Mouse (Mus musculus): Measurements from ENCODE around the gene Tspyl3. TPM values are rescaled to one million over a fixed set of nuclear protein-coding genes. Genes with fewer than 3 reads are reported as not detected.

The Tspyl3 gene
- polyA plus RNA-seq, 1 experiment from 2014 or later = 14.0 TPM

DNA sequence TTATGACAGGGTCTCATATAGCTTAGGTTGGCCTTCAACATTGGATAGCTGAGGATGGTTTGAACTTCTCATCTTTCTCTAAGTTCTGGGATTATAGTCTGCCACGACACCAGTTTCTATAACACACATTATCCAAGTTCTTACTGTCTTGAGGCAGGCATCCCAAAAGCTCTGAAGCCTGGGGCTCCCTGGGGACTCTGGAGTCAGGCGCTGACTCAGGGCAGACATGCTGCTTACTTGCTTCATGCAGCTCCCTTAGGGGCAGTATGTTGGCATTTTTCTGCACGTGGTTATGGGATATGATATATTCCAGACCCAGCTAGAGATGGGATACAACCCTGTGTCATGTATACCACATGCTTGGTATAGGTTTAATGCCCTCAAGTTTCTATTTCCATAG is 45.3 kb downstream of the Tspyl3 start:
- WGBS = 87% methylated on average over 3 of the region's 3 CpGs
- peaks cover 26% of the 10 kb centered on the region for H3K36me3 ChIP-seq (ENCODE audit: insufficient read depth, low read length)
- no peak overlapping the region for H3K27ac ChIP-seq (ENCODE audit: low read length)

GRCm38 (mm10) chr2:153179126-153179860 is 45.9 kb downstream of the Tspyl3 start:
- H3K9me3 ChIP-seq (ENCODE audit: low read length) = no peaks in the 10 kb centered on the region
- peaks cover 19% of the 10 kb centered on the region for H3K36me3 ChIP-seq (ENCODE audit: insufficient read depth, low read length)
- ATAC-seq (ENCODE audit: low FRiP score, low TSS enrichment) = no peak
- H3K9ac ChIP-seq (replicated peaks; ENCODE audit: low read length) = no peak overlapping the region
- no peak overlapping the region for H3K4me3 ChIP-seq (ENCODE audit: low read length)
- H3K4me2 ChIP-seq (replicated peaks; ENCODE audit: low read depth, low read length) = no peak overlapping the region
- H3K27me3 ChIP-seq (ENCODE audit: insufficient read depth, low read length) = no peaks in the 10 kb centered on the region
- no peak overlapping the region for H3K27ac ChIP-seq (ENCODE audit: low read length)
- WGBS = 73% methylated on average over 10 of the region's 10 CpGs
- peaks cover 10% of the 10 kb centered on the region for H3K4me1 ChIP-seq (ENCODE audit: insufficient read depth, low read length)

More for the DNA sequence above, 45.3 kb downstream of the Tspyl3 start:
- Histone ChIP-seq H3K27me3 (ENCODE audit: insufficient read depth, low read length) (no peaks in the 10 kb centered on the region), H3K4me1 (ENCODE audit: insufficient read depth, low read length) (peaks cover 10% of the 10 kb centered on the region), H3K4me2 (replicated peaks; ENCODE audit: low read depth, low read length) (no peak overlapping the region), H3K9ac (replicated peaks; ENCODE audit: low read length) (no peak overlapping the region), H3K4me3 (ENCODE audit: low read length) (no peak overlapping the region), H3K9me3 (ENCODE audit: low read length) (no peaks in the 10 kb centered on the region)
- no peak for ATAC-seq (ENCODE audit: low FRiP score, low TSS enrichment)

DNA sequence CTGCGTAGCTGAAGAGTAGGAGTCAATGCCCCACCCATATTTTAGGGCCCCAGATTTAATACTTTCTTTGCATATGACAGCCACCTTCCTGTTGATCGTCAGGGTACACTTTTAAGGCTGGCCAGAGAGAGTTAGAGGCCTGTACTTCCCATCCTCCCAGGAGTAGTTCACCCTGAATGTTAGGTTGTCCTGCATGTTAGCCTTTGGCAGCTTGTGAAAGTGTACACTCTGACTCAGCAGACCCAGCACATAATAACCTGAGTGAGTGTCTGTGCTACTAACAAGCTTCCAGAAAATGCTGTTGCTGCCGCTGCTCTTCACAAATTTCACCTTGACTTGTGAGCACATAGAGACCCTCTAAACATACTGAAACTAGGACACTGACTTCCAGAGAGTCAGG is 48.1 kb downstream of the Tspyl3 start:
- H3K27ac ChIP-seq (ENCODE audit: low read length) = no peak overlapping the region
- H3K9ac ChIP-seq (replicated peaks; ENCODE audit: low read length) = no peak overlapping the region
- no peak overlapping the region for H3K4me3 ChIP-seq (ENCODE audit: low read length)
- ATAC-seq (ENCODE audit: low FRiP score, low TSS enrichment) = no peak
- H3K4me1 ChIP-seq (ENCODE audit: insufficient read depth, low read length) = peaks cover 10% of the 10 kb centered on the region
- H3K9me3 ChIP-seq (ENCODE audit: low read length) = no peaks in the 10 kb centered on the region
- WGBS = 86% methylated on average over 3 of the region's 3 CpGs
- H3K36me3 ChIP-seq (ENCODE audit: insufficient read depth, low read length) = peaks cover 6% of the 10 kb centered on the region
- H3K4me2 ChIP-seq (replicated peaks; ENCODE audit: low read depth, low read length) = no peak overlapping the region
- H3K27me3 ChIP-seq (ENCODE audit: insufficient read depth, low read length) = no peaks in the 10 kb centered on the region

DNA sequence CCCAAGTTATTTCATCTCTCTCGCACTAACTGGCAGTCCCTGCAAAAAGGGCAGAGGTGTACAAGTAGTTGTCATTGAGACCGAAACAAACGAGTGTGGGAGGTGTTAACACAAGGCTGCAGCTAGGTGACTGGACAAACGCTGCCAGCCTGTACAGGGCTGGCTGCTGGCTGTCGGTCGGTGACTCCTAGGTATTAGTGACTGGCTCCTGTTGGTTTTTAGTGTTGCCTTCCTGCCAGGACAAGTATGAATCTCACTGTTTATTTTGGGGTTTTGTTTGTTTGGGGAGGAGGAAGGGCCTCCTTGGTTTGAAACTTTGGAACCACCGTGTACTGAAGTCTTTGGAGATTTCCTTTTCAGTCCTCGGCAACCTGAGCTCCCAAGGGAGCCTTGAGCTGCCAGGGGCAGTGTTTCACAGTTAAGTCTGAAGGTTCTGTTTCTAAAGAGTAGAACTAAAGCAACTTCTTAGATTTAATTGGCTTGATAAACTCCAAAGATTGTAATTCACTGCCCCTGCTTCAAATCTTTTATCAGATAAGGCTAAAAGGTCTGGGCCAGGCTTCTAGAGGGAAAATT is 49.2 kb downstream of the Tspyl3 start:
- H3K36me3 ChIP-seq (ENCODE audit: insufficient read depth, low read length) = peaks cover 2% of the 10 kb centered on the region; the same call in 1 of the 2 replicates
- H3K9me3 ChIP-seq (ENCODE audit: low read length) = no peaks in the 10 kb centered on the region
- 27% methylated on average over 8 of the region's 8 CpGs for WGBS
- no peak overlapping the region for H3K4me2 ChIP-seq (replicated peaks; ENCODE audit: low read depth, low read length)
- no peak overlapping the region for H3K9ac ChIP-seq (replicated peaks; ENCODE audit: low read length)
- H3K27ac ChIP-seq (ENCODE audit: low read length) = no peak overlapping the region
- H3K4me3 ChIP-seq (ENCODE audit: low read length) = no peak overlapping the region
- peaks cover 10% of the 10 kb centered on the region for H3K4me1 ChIP-seq (ENCODE audit: insufficient read depth, low read length)
- no peaks in the 10 kb centered on the region for H3K27me3 ChIP-seq (ENCODE audit: insufficient read depth, low read length)
- no peak for ATAC-seq (ENCODE audit: low FRiP score, low TSS enrichment)

Other genes with a start within 250 kb of the Tspyl3 start
- gene Pdrg1, start 210.0 kb downstream of the Tspyl3 start, polyA plus RNA-seq (2015; fragmentation: Nextera tagmentation; extraction: Ambion mirVana) = 115 and 130 TPM in 2 replicates
- not detected in 2 replicates for gene Xkr7, start 193.6 kb downstream of the Tspyl3 start, polyA plus RNA-seq (2015; fragmentation: Nextera tagmentation; extraction: Ambion mirVana)
- gene Ccm2l, start 159.5 kb downstream of the Tspyl3 start, polyA plus RNA-seq (2015; fragmentation: Nextera tagmentation; extraction: Ambion mirVana) = 1.8 and 2.4 TPM in 2 replicates
- gene Hck, start 117.0 kb downstream of the Tspyl3 start, polyA plus RNA-seq (2015; fragmentation: Nextera tagmentation; extraction: Ambion mirVana) = 6.3 and 6.6 TPM in 2 replicates
- 102 and 108 TPM in 2 replicates for gene Tm9sf4, start 64.1 kb downstream of the Tspyl3 start, polyA plus RNA-seq (2015; fragmentation: Nextera tagmentation; extraction: Ambion mirVana)
- 14.0 and 17.3 TPM in 2 replicates for gene Plagl2, start 16.0 kb upstream of the Tspyl3 start, polyA plus RNA-seq (2015; fragmentation: Nextera tagmentation; extraction: Ambion mirVana)
- 6.5 and 6.9 TPM in 2 replicates for gene Pofut1, start 16.1 kb upstream of the Tspyl3 start, polyA plus RNA-seq (2015; fragmentation: Nextera tagmentation; extraction: Ambion mirVana)
- 8.9 TPM in 2 replicates for gene Kif3b, start 66.0 kb upstream of the Tspyl3 start, polyA plus RNA-seq (2015; fragmentation: Nextera tagmentation; extraction: Ambion mirVana)
- gene Asxl1, start 120.4 kb upstream of the Tspyl3 start, polyA plus RNA-seq (2015; fragmentation: Nextera tagmentation; extraction: Ambion mirVana) = 11.6 and 11.7 TPM in 2 replicates